Mouse (Mus musculus) thymus, adult 18-20 months (tissue): Measurements from ENCODE around the gene Gm16253.

Source experiments
- DNase-seq, 2 experiments: peaks; one replicate each; pipeline ENCODE4 v3.0.0; 2022; ENCODE audit warnings: mixed read lengths in 2 of 2

Gm16253 gene

DNA sequence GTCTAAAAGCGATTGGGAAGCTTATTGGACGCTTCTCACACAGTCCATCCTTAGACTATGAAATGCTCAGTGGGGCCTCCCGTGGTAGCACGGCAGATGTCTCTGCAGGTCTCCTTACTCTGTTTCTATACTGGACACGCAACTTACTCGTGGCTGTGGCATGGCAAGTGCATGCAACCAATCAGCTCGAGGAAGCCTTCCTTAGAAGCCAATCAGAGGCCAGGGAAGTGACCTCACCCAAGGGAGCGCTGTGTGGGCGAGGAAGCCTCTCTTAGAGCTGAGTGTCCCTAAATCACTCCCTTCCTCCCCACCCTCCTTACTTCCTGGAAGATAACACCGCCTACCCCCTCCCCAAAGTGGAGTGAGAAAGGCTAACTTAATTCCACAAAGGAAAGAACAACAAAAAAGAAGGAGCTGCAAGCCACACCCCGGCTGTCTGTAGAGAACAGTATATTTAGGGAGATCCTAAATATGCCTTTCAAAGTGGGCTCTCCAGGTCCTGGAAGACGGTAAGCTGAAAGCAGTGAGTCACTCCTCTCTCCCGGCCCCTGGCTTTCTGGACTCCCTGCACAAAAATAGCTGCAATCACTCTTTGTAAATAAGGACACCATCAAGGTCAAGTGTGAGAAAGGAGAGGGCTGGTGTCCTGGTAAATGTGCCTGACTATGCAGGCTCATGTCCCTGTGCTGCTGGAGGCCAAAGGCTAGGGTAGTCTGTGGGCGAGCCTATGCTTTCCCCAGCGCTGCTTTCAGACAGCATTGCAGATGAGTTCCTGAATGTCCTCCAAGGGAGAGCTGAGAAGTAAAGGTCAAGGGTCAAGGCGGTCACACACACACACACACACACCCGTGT, at the start of gene Gm16253:
TSS of gene Gm16253 (plus strand) at position 295 of the 852 bp plus-strand sequence.
- peak; percentile 75 to 88 for DNase-seq

DNA sequence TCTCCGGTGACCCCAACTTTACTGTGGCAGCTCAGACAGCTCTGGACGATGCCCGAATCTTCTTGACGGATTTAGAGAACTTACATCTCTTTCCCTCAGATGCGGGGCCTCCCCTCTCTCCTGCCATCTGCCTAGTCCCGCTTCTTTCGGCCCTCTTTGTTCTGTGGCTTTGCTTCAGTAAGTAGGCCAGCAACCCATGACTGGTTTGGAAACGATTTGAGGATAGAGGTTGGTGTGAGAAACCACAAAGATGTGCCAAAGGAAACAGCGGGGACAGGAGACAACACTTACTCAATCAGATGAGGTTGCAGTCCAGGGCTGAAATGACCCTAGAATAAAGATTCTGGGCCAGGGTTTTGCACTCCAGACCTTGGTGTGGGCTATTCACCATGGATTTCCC, 48.3 kb upstream of the Gm16253 start:
- no peak for DNase-seq

DNA sequence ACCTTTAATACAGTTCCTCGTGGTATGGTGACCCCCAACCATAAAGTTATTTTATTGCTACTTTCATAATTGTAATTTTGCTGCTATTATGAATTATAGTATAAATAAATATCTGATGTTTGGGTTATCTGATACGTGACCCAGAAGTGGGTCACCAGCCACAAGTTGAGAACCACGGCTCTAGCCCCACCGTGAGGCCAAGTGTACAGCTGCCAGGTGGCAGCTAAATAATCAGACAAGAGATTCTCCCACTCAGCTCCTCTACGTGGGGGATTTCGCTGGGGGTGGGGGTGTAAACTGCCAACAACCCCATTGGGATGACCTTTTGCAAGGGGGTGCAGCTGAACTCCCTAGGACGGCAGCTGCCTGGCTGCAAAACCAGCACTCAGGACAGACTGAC, 44.7 kb upstream of the Gm16253 start:
- DNase-seq = no peak

DNA sequence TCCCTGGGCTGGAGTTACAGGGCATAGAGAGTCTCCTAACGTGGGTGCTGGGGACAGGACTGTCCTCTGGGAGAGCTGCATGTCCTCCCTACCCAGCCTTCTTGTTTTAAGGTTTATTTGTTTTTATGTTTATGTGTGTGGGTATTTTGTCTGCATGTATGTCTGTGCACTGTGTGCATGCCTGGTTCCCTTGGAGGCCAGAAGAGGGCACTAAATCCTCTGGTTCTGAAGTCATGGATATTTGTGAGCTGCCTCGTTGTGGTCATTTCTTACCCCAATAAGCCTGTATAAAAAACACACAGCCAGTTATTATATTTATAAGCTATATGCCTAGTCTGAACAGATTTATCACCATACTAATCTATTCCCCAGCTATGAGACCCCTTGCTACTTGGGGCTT, 42.5 kb upstream of the Gm16253 start:
- no peak for DNase-seq

DNA sequence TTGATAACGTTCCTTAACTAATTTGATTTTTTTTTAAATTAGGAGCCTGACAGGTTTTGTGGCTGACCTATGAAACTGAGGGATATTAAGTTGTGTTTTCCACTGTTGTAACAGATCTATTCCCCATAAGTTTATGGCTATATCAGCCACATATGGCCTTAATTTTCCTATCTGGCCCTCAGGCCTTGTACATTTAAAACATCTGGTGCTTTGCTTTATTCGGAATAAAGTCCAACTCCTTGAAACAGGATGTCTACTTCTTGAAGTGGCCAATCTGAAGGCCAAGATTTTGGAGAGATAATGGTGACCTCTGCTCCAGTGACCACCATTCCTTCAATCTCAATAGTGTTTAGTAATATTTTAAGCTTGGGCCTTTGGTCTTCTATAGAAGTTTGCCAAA, 37.5 kb upstream of the Gm16253 start:
- DNase-seq = no peak

DNA sequence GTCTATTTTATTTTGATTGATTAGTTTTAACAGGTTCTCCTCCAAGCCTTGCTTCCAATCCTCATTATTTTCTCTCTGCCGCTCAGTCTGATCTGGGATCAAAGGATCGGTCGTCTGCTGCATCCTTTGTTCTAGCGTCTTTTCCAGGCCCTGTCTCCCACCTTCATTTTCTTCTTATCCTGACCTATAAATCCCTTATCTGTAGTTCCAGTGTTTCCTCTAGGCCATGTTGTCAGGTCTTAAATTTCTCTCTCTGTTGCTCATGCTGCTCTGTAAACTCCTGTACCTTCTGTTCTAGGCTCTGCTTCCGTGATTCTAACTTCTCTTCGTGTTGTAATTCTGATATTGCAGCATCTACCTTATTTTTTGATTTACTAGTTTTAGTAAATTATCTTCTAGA, 36.0 kb upstream of the Gm16253 start:
- DNase-seq = no peak

DNA sequence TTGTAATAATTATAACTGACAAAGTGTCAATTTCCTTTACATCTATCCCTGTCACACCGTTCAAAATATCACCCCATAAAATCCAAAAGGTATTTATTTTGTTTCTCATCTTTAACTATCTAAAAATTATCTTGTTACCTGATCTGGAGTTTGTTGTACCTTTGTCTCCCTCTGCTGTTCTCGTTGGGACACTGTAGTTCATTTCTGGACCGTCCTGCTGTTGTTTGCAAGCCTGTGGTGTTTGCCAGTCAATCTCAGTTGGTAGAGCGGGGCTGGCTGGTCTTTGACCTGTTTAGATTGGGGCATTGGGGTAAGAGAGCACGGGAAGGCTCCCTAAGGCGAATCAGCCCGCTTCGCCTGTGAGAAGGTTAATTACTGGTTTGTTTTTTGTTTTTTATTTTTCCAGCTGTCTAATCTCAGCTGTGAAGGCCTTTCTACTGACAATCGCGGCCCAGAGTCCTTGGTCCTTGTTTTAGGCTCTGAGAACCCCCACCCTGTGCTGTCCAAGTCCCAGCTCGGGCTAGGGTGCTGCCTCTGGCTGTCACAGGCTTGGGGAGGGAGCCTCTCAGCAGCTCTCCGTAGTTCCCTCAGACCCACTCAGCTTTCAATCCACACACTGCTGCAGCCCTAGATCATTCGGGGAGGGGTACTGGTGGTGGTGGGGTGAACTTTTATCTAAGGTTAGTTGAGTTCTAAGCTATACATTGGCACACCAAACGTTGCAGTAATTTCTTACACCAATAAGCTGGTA, 35.3 kb upstream of the Gm16253 start:
- DNase-seq = no peak

DNA sequence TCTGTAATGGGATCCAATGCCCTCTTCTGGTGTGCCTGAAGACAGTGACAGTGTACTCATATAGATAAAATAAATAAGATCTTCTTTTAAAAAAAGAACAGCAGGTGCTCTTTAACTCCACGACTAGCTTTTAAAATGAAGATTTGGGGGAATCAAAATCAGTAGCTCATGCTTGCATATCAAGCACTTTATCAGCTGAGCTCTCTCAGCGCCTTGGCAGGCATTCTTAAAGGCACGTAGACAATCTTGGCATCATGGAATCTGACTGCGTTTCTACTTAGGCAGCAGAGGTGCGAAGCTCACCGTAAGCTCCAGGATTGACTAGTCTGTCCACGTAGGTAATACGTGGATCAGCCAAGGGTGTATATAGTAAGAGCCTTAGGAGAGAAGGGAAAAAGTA, 34.2 kb upstream of the Gm16253 start:
- no peak for DNase-seq

DNA sequence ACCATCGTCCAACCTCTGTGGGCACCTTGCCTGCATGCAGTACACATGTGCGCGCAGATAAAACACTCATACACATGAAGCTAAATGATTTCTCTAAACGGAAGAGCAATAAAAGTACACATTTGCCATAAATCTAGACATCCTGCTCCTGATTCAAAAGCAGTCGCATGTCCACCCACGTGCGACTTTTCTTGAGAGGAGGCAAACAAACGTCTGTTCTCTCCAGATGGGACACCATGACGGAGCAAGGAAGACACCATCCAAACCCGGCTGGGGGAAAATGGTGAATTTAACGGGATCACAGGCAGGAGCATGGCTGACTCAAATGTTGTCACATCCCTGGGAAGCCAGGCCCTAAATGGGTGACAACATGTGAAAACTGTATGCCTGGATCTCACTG, 33.4 kb upstream of the Gm16253 start:
- no peak for DNase-seq

DNA sequence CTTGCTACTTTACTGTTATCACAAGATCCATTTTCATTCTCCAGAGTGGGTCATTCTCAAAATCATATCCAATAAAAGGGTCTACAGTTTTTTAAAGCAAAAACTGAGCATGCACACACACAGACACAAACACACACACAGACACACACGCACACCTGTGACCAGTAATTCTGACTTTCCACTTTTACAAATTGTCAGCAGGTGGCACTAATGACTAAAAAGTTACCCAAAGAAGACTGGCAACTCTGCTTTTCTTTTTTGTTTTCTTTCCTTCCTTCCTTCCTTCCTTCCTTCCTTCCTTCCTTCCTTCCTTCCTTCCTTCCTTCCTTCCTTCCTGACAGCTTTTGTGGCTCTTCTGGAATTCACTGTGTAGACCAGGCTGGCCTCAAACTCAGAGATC, 31.2 kb upstream of the Gm16253 start:
- no peak for DNase-seq

DNA sequence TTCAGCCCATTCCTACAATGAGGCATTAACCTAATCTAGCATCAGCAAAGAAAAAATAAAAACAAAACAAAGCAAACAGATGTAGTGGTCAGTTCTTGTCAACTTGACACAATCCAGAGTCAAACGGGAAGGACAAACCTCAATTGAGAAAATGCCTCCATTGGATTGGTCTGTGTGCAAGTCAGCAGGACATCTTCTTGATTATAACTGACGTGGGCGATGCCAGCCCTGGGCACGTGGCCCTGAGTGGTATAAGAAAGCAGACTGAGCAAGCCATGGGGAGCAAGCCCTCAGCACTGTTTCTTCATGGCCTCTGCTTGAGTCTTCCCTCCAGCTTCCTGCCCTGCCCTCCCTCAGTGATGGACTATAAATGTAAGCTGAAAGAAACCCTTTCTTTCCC, 29.9 kb upstream of the Gm16253 start:
- DNase-seq = no peak

DNA sequence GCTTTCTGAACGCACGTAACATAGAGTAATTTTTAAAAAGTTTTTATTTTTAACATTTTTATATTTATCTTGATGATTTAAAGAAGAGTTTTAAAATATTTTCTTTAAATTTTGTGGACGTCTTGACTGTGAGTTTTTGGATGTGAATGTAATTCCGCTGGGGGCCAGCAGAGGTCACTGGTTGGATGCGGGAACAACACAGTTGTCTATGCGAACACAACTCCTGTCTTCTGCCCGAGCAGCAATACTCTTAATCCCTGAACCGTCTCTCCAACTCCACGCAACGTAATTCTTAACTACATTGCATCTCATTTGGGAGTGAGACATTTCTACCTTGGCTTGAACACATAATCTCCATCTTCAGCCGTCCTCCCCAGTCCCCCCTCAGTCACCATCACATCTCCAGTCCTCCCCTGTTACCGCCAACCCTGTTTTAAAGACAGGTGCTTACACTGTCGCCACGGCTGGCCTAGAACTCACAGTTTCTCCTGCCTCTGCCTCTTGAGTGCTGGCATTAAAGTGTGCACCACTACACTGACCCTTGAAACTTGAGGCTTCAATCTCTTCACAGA, 29.3 kb upstream of the Gm16253 start:
- DNase-seq = no peak

DNA sequence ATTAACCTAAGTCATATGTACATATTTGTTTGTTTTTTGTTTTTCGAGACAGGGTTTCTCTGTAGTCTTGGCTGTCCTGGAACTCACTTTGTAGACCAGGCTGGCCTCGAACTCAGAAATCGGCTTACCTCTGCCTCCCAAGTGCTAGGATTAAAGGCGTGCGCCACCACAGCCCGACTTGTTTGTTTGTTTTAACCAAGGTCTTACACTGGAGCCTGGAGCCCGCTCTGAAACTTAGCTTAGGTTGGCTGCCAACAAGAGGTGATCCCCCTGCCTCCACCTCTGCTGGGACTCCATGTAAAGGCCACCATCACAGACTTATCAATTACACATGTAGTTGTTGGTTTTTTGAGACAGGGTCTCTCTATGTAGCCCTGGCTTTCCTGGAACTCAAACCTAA, 28.0 kb upstream of the Gm16253 start:
- DNase-seq = no peak

DNA sequence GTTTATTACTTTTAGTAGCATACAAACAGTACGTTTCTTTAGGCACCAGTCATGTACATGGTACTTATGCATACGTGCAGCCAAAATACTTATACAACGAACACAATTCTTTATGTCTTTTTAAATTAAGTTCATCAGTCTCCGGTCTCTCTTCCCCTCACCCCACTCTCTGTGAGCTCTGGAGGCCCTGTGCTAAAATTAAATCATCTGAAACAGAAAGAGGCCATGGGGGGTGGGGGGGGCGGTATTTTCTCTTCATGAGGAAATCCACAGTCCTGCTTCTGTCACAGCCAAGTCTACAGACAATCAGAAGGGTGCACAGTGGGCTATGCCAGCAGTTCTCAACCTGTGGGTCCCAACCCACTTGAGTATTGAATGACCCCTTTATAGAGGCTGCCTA, 27.4 kb upstream of the Gm16253 start:
- no peak for DNase-seq

DNA sequence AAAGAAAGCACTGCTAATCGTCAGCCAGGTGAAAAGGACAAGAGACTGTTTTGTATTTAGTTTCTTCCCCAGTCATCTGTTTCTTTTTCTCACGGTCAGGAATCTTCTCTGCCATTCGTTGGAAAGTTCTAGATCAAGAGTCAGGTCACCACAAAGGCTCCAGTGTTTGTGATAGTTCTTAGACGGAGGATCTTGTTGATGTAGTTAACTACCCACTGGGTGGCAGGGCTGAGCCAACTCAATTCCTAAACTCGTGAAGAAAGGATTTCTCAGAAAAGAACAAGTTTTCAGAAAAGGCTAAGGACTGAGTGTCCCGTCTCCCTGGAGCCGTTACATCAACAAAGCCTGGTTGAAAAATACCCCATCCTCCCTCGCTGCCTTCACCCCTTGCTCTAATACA, 25.6 kb upstream of the Gm16253 start:
- DNase-seq = no peak

DNA sequence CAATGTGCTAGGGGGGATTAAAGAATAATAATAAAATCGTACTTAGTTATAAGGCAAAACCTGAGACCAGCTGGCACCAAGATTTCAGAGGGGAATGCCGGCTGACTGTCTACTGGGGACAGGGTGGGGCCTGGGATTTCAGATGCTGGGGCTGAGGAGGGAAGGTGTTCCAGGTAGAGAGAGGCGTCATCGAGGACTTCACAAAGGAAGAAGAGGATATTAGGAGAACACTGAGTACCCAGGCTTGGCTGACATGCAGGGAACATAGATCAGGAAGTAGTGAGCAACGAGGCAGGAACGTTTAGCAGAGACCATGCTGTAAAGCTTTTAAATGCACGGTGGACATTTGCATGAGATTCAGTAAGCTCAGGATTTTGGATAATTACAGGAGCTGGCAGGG, 24.9 kb upstream of the Gm16253 start:
- no peak for DNase-seq

DNA sequence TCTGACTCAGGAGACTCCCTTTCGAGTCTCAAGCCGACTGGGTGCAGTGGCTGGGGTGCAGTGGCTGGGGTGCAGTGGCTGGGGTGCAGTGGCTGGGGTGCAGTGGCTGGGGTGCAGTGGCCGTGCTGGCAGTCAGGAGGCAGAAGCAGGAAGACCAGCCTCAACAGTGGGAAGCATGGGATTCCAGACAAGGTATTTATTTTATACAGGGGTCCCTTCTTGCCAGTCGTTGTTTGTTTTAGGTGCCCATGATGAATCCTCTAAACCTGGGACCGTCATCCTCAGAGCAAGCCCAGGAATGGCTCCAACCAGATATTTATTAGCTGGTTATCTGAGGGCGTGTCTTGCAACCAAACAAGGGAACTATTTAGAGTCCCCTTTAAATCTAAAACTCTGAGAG, 23.2 kb upstream of the Gm16253 start:
- DNase-seq = no peak

DNA sequence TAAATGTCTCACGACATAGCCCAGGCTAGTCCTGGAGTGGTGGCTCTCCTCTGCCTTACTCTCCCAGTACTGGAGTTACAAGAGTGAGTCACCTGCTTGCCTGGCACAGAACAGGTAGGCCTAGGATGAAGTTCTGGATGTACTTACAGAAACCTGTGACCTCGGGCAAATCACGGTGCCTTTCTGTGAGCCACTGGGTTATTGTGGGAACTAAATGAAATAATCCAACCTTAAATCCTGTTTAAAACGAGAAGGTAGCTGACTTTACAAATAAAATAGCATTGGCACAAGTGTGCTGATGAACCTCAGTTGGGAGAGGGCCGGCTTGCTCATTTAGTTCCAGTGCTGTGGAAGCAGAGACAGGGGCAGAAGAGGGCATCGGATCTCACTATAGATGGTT, 22.5 kb upstream of the Gm16253 start:
- DNase-seq = no peak

DNA sequence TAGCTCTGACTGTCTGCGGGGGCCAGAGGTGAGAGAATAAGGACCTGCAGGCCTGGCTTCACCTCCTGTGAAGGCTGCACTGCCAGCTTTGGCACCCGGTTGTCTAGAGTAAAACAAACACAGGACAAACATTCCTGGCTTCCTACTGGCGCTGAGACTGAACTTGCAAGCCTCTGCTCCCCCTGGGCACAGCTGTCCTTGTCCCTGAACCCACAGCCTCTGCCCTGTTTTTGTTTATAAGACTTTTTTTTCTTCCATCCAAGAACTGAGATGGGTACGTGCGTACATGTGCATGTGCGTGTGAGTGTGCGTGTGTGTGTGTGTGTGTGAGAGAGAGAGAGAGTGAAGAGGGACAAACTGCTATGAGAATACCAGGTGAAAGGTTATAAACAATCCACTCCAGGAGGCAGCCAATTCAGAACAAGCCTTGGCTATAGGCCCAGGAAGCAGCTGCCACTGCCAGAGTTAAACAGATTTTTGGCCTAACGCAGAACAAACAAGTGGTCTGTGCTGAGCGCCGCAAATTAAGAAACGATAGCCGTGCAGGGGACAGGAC, 21.7 kb upstream of the Gm16253 start:
- DNase-seq = no peak

DNA sequence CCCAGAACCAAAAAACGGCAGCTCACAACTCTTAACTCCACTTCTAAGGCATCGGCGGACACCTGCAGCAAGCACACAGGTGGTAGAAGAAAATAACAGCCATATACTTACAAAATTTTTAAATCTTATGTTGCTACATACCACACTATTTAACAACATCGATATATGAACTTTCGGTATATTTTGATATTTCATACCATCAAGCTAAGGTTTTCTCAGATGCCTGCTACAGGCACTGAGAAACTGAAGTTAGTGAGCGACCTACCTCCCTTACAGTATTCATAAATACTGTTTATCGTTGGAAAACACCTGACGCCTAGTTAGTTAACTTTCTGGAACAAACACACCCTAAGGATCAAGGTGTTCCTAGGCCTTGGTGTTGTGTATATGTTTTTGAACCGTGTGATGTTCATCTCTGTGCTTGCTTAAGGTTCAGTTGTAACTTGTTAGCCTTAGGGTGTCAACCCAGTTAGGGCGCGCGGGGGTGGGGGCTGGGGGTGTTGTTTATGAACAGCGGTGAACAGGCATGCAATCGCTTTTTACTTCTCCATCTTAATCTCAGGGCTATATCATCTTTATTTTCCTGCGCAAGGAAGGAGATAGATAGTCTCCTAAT, 20.7 kb upstream of the Gm16253 start:
- DNase-seq = no peak

DNA sequence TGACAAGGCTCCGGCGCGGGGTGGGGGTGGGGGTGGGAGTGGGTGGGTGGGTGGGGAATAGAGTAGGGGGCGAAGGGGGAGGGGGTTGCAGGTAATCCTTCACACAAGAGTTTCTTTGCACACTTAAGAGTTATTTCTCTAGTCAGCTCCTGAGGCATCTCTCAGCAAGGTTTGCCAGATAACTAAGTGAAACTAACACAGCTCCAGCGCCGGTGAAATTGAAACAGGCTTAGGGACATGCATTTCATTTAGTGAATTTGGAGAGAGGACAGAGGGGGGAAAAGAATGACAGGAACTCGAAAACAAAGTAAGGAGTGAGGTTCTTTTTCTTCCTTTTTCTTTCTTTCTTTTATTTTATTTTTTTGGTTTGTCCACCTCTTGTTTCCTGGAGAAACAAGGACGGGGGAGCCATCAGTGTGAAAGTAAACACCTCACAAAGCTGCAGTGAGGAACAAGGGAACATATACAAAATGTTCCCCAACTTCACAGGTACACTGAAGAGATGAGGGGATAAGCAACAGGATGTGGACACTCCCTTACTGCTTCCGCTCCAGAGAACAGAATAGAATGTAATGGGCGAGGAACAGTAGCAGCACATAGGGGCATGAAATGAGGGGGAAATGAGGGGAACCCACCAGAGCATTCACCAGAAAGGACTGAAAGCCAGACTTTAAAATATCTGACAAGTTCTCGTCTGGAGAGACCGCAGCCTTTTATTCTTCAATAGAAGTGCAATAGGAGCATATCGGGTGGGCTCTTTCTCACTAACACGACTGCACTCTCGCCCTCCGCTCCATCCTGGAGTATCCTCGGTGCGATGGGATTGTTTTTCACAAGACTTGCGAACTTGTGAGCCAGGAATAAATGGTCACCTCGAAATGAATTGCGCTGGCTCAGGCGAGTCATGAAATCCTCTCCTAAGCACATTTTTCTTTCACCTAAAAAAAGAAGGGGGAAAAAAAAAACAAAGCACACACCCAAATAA, 19.8 kb upstream of the Gm16253 start:
- peak in 1 of 2 experiments; percentile 69 for DNase-seq

DNA sequence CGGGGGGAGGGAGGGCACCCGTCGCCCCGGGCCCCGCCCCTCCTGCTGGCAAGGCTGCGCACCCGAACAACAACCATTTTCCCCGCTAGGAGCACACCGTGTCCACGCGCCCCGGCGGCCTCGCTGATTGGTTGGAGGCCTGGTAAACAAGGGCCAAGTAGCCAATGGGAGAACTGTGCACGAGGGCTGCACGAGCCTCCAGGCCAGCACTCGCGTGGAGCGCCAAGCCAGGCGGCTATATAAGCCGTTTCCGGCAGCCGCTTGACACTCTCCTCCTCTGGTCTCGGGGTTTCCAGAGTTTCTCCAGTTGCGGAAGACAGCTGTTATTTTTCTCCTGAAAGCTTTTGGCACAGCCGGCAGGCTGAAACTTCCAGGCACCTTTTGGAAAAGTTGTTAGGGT, 19.1 kb upstream of the Gm16253 start, which contains the start of gene Txnip:
TSS of gene Txnip (plus strand) at position 264 of the 400 bp plus-strand sequence.
- peak; percentile 100 for DNase-seq
